Mouse (Mus musculus) testis, adult 2 months (tissue): ENCODE results near the gene Capza1.

ENCODE experiments used
- CTCF ChIP-seq: fragments of 200-500 bp; IDR thresholded peaks from 2 replicates; pipeline ENCODE4 v1.5.1; 2012; ENCODE audit warnings: low read depth, mild to moderate bottlenecking, inconsistent platforms, low read length, moderate library complexity; ENCODE audit not compliant: control insufficient read depth, insufficient read depth, insufficient replicate concordance
- POLR2A ChIP-seq: fragments of 200-500 bp; IDR thresholded peaks from 2 replicates; pipeline ENCODE4 v1.6.1; 2012; ENCODE audit warnings: low read depth, mild to moderate bottlenecking, inconsistent platforms, low read length, moderate library complexity; ENCODE audit not compliant: control insufficient read depth

DNA sequence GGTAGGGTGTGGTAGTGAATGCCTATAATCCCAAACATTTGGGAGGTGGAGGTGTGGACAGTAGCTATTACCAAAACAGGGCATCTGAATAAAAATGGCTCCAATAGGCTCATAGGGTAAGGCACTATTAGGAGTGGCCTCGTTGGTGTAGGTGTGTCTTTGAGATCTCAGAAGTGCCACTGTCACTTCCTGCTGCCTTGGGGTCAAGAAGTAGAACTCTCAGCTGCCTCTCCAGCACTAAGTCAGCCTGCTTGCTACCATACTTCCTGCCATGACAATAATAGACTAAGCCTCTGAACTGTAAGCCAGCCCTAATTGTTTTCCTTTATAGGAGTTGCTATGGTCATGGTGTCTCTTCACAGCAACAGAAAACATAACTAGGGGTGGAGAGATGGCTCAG is 8.2 kb downstream of the Capza1 start:
- TF ChIP-seq CTCF (no peak), POLR2A (no peak)
